Mouse (Mus musculus): ENCODE measurements around the gene Lyz1.
"Not testable (repeated sequence)": the region's sequence is repeated elsewhere in the genome, so short reads cannot be mapped to it uniquely, and the experiment has no call there.

Lyz1 gene

GRCm38 (mm10) chr10:117292671-117293070, at the start of gene Lyz1:
Lyz1 (minus strand) TSS chr10:117292868.
- DNase-seq (ENCODE audit: low read depth, low spot score), result no peak

DNA sequence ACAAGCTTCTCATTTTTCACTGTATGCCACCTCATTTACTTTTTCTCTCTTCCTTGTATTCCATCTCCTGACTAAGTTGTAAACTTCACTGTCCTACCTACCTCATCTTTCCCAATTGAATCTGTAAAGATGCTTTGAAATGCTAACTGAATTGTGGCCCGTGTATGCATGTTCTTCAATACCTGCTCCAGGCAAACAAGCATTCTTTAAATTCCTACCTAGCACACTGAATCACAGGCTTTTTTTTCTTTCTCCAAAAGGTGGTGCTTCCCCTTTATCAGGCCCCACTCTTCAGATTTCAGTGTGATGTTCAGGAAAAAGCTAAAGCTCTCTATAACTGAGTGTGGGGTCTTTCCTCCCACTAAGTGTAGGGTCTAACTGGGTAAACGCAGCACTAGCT, 49.7 kb upstream of the Lyz1 start:
- no peak for DNase-seq (ENCODE audit: low read depth, low spot score)

- no peak for DNase-seq (ENCODE audit: low read depth, low spot score)
Measured at GRCm38 (mm10) chr10:117341029-117341428, 48.4 kb upstream of the Lyz1 start.

- no peak for DNase-seq (ENCODE audit: low read depth, low spot score)
Measured at GRCm38 (mm10) chr10:117339241-117339640, 46.6 kb upstream of the Lyz1 start.

- no peak for DNase-seq (ENCODE audit: low read depth, low spot score)
Measured at GRCm38 (mm10) chr10:117337946-117338345, 45.3 kb upstream of the Lyz1 start.

GRCm38 (mm10) chr10:117335649-117336048, 43.0 kb upstream of the Lyz1 start:
- DNase-seq (ENCODE audit: low read depth, low spot score), result no peak

GRCm38 (mm10) chr10:117330521-117330920, 37.9 kb upstream of the Lyz1 start:
- DNase-seq (ENCODE audit: low read depth, low spot score), result no peak

- DNase-seq (ENCODE audit: low read depth, low spot score), result no peak
Measured at GRCm38 (mm10) chr10:117323782-117324181, 31.1 kb upstream of the Lyz1 start.

- DNase-seq (ENCODE audit: low read depth, low spot score), result no peak
Measured at GRCm38 (mm10) chr10:117322630-117323029, 30.0 kb upstream of the Lyz1 start.

DNA sequence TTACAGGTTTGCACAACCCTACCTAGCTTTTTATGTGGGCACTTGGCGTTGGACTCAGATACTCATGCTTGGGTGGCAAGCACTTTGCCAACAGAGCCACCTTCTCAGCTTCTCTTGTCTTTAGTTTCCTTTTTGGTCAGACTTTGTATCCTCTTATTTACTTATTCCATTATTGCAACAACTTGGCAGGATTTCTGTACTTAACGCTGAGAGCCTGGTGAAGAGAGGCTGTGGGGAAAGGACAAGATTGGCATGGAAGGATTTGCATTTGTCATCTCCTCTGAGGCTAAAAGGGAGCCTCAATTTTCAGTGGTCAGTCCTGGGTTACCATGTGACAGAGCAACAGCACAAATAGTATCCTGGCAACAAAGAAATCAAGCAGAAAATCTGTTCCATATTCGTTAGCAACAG, 27.9 kb upstream of the Lyz1 start:
- no peak for DNase-seq (ENCODE audit: low read depth, low spot score)

- DNase-seq (ENCODE audit: low read depth, low spot score), result no peak
Measured at GRCm38 (mm10) chr10:117316391-117316790, 23.7 kb upstream of the Lyz1 start.

DNA sequence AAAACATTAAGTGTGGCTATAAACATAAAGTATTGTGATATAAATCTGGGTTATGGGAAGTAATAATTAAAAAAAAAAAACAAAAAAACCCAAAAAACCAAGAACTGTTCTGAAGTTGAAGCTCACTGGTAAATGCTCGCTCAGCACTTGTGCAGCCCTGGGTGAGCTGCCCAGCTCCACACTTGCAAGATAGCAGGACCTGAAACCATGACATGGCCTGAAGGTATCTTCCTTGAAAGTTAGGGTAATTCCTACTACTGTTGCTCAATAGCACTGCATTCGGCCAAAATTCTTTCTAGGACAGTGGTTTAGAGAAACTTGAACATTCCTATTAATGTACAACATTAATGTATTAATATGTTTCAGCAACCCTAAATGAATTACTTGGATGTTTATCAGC, 20.5 kb upstream of the Lyz1 start:
- no peak for DNase-seq (ENCODE audit: low read depth, low spot score)

DNA sequence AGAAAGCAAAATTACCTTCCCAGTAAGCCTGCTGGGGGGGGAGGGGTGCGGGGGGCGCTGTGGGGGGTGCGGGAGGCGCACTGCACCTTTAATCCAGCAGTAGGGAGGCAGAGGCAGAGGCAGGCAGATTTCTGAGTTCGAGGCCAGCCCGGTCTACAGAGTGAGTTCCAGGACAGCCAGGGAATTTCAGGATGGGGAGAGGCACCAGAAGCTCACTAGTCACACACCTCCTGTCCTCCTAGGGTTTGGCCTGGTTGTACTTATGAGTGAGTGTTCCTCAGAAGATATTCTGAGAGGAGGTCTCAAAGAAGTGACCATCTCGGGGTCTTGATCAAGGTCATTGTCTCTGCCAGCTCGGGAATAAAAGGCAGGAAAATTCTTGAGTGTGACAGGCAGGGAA, 19.5 kb upstream of the Lyz1 start:
- no peak for DNase-seq (ENCODE audit: low read depth, low spot score)

- no peak for DNase-seq (ENCODE audit: low read depth, low spot score)
Measured at GRCm38 (mm10) chr10:117304371-117304770, 11.7 kb upstream of the Lyz1 start.

GRCm38 (mm10) chr10:117301688-117302087, 9.0 kb upstream of the Lyz1 start:
- no peak for DNase-seq (ENCODE audit: low read depth, low spot score)

DNA sequence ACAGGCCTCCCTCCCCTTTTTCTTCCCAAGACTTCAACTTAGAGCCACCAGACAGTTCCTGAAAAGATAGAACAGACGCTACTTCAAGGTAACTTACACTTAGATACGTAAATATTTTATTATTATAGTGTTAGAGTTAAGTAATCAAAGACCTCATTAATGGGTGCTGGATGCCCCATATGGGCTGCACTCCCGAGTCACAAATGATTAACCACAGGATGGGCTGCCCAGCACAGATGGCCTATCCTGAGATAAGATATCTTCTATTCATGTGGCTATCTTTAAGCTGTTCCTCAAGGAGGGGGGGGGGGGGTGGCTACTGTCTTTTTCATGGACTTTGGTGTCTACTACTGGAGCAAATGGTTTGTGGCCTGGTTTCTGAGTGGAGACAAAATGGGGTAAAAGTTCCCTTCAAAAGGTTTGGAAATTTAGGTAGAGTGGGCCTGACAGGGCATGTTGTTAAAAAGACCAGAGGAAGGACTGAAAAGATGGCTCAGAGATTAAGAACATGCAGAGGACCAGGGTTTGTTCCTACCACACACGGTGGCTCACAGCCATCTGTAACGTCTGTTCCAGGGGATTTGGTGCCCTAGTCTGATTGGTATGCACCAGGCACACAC, 7.3 kb upstream of the Lyz1 start:
- no peak for DNase-seq (ENCODE audit: low read depth, low spot score)

DNA sequence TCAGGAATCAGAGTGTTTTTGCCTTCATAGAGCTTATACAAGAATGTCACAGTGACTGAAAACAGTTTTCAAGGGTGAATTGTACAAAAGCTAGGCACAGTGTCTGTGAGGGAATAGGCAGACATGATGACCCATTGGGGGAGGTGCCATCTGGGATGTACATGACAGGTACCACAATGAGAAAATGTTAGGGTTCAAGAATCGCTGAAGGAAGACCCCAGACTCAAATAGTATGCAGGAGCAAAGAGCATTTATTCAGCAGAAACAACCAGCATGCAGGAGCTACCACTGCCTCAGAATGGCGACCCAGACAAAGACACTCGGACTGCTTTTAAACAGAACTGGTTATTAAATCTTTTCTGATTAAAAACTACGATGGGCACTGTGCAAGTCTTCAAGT, 6.4 kb upstream of the Lyz1 start:
- DNase-seq (ENCODE audit: low read depth, low spot score), result no peak

DNA sequence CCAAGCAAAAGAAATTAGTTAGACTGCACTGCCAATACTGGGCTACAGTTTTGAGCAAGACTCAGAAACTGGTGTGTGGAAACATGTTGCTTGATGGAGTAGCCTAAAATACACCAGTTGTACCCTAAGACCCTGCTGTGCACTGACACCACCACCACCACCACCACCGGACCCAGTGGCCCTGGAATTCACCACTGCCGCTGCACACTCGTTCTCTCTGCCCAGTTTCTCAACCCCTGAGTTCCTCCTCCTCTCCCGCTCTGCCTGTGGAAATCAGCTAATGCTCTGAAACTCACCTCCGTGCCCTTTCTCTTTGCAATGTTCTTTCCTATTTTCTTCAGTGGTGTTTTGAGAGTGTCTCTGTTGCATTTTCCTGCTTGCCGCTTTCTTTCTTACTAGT, 5.7 kb upstream of the Lyz1 start:
- DNase-seq (ENCODE audit: low read depth, low spot score), result no peak

DNA sequence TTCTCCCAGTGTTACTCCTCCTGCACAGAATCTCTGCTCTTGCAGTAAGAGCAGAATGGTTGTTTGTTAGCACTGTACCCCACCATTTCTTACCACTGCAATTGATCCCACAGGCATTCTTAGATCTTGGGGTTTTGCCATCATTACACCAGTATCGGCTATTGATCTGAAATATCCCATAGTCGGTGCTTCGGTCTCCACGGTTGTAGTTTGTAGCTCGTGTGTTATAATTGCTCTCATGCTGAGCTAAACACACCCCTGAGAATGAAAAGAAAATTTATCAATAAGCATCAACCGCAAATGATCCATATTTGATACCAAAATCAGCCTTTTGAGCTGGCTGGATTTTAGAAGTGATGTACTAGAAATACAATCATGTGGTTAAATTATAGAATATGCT, 1.7 kb downstream of the Lyz1 start:
- not testable (repeated sequence) for DNase-seq (ENCODE audit: low read depth, low spot score)

DNA sequence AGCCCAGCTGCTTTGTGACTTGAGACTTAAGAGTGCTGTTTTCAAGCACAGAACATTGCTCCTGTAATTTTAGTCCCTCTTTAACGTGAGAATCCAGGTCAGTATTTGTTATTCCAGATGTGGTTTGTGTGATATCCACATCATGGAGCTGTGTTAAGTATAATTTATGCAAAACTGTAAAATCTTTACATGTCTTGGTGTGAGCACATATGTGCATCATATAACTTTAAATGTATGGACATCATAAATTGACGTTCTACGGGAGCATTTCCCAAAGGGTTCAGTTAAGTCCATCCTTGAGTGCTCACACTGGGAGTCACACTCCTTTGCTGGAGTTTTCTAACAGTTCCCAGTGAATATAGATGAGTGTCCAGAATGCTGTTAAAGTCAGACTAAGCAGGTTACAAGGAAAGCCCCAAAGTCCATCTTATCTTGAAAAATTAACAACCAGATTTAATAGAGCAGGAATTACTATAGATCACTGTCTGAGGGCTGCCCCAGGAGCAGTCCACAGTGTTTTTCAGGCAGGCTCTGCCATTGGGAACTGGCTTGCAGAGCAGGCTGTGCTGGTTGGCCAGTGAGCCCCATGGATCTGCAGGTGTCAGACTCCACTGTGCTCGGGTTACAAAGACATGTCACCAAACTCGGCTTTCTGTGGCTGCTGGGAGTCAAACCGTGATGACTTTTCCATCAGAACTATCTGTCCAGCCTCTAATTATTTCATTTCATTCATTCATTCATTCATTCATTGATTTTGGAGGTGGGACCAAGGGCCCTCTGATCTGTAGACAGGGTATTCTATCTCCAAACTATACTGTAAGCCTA, 2.4 kb downstream of the Lyz1 start:
- no peak for DNase-seq (ENCODE audit: low read depth, low spot score)

DNA sequence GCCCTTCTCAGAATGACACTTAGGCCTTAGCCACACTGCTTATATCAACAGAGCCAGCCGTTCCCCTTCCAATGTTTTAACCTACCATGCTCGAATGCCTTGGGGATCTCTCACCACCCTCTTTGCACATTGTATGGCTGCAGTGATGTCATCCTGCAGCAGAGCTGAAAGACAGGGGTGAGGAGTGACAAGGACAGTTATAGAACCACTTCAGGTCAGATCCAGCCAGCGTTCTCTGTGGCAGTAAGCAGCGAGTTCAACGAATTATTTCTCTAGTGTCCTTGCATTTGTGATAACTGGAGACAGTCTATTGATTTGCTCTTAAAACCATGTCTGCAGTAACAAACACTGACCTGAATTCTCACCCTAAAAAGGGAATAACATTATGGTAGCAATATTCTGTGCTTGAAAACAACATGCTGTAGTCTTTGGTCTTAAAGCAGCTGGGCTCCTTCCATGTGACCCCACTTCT, 3.6 kb downstream of the Lyz1 start:
- not testable (repeated sequence) for DNase-seq (ENCODE audit: low read depth, low spot score)

- no peak for DNase-seq (ENCODE audit: low read depth, low spot score)
Measured at GRCm38 (mm10) chr10:117288197-117289033, 4.3 kb downstream of the Lyz1 start.

Measured in forelimb bud, embryonic 11.5 days (tissue).